Mouse (Mus musculus) kidney, embryonic 16.5 days (tissue): ENCODE results near the gene Rps15a. TPM values are rescaled to one million over a fixed set of nuclear protein-coding genes. Genes with fewer than 3 reads are reported as not detected.

Experiments
- ATAC-seq: fragments of 200-750 bp; cut with Nextera tagmentation; 2 replicates; pipeline ENCODE4 v1.8.0; 2017; ENCODE audit warnings: moderate TSS enrichment; ENCODE audit not compliant: low FRiP score, low TSS enrichment
- H3K27ac ChIP-seq: fragments of 300-500 bp; sonication (generic); 2 replicates; pipeline ENCODE4 v1.5.1; 2014; ENCODE audit warnings: low read length
- H3K27me3 ChIP-seq: fragments of 300-500 bp; sonication (generic); 2 replicates; pipeline ENCODE4 v1.6.1; 2014; ENCODE audit warnings: low read length, control low read depth, mixed read lengths; ENCODE audit not compliant: insufficient read depth
- H3K36me3 ChIP-seq: fragments of 300-500 bp; sonication (generic); 2 replicates; pipeline ENCODE4 v1.6.1; 2014; ENCODE audit warnings: low read length, control low read depth, mixed read lengths; ENCODE audit not compliant: insufficient read depth
- H3K4me1 ChIP-seq: fragments of 300-500 bp; sonication (generic); 2 replicates; pipeline ENCODE4 v1.6.1; 2014; ENCODE audit warnings: low read length, control low read depth, mixed read lengths; ENCODE audit not compliant: insufficient read depth
- H3K4me2 ChIP-seq: fragments of 300-500 bp; sonication (generic); replicated peaks from 2 replicates; pipeline ENCODE4 v1.6.1; 2014; ENCODE audit warnings: low read depth, low read length
- H3K4me3 ChIP-seq: fragments of 300-500 bp; sonication (generic); 2 replicates; pipeline ENCODE4 v1.5.1; 2014; ENCODE audit warnings: mild to moderate bottlenecking, low read length
- H3K9ac ChIP-seq: fragments of 300-500 bp; sonication (generic); replicated peaks from 2 replicates; pipeline ENCODE4 v1.6.1; 2014; ENCODE audit warnings: low read length
- H3K9me3 ChIP-seq: fragments of 300-500 bp; sonication (generic); 2 replicates; pipeline ENCODE4 v1.6.1; 2016; ENCODE audit warnings: low read length, control low read depth
- WGBS: fragments of 180-500 bp; shearing (Covaris S2); extraction: QIAGEN DNeasy Blood & Tissue Kit; methylation state at CpG from one replicate; pipeline ENCODE4 v1.1.7; 2014; 5-methylcytosine and 5-hydroxymethylcytosine counted together
- polyA plus RNA-seq: library from polyadenylated mRNA; unstranded; fragments of >200 nt; fragmentation: Nextera tagmentation; extraction: Ambion mirVana; gene quantifications from 2 replicates; pipeline ENCODE4 v1.2.1, GENCODE M21; 2015

Gene Rps15a
- polyA plus RNA-seq, 1 experiment from 2014 or later, result 667 TPM

DNA sequence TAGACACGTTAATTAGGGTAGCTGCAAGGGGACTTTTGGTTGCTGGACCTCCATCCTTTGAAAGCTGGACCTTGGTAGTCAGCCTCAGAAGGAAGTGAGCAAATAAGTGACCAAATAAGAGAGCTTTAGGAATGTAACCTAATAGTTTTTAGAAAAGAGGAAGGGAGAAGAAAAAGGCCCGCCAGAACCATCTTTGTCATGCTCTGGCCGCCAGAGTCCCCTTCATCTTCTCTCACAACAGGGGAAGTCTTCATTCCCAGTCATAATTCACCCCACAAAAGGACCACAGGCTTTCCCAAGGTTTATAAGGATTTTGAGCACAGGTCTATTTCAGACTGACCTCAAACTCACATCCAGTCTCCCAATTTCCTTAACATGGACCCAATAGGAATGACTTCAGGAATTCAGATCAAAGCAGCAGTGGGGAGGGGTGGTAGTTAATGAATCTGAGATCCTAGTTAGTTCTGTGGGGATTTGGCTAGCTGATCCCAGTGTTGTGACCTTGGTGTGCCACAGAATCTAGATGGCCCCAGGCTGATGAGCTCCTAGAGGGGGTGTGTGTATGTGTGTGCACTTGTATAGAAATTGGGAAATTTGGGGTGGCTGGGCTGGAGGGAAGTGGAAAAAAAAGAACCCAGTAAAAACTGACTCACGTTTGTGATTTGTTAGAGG is 1.7 kb upstream of the Rps15a start:
- Histone ChIP-seq H3K4me1 (peaks cover 43% of the 10 kb centered on the region), H3K36me3 (peaks cover 62% of the 10 kb centered on the region), H3K27ac (peak overlapping the region; percentile 76), H3K27me3 (no peaks in the 10 kb centered on the region), H3K4me2 (no peak overlapping the region), H3K9ac (peak overlapping the region; percentile 19; the same call in 1 of the 2 replicates), H3K4me3 (no peak overlapping the region), H3K9me3 (no peaks in the 10 kb centered on the region)
- WGBS, result 38% methylated on average over 4 of the region's 4 CpGs
- no peak for ATAC-seq

DNA sequence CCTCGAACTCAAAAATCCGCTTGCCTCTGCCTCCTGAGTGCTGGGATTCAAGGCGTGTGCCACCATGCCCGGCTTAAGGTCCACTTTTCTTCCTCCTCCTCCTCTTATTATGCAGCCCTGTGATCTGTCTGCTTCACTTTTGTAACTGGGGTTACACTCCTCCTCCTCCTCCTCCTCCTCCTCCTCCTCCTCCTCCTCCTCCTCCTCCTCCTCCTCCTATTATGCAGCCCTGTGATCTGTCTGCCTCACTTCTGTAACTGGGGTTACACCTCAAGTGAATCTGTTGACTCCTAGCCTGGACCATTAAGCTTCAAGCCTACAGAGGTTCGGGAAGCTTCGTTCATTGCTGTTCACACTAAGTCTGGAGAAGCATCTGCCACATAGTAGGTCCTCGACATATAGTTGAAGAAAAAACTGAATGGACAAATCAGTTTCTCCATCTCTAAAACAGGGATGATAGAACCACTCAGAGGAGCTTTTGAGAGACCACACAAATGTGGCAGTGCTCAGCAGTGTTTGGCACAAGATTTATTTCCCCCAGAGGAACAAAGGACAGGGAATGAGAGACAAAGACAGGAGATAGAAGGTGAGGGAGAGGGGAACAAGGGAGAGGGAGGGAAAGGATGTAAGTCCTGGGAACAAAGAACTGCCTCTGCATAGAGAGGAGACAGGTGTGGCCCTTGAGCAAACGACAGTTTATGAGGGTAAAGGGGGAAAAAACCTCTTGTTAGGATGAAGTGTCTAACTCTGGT is 975 bp upstream of the Rps15a start:
- peak overlapping the region; percentile 67 for H3K9ac ChIP-seq
- peak; percentile 13; the same call in 1 of the 2 replicates for ATAC-seq
- 9% methylated on average over 8 of the region's 8 CpGs for WGBS
- peak overlapping the region; percentile 76 for H3K27ac ChIP-seq
- no peaks in the 10 kb centered on the region for H3K27me3 ChIP-seq
- H3K36me3 ChIP-seq, result peaks cover 63% of the 10 kb centered on the region
- H3K4me3 ChIP-seq, result peak overlapping the region; percentile 99; the same call in 1 of the 2 replicates
- peaks cover 51% of the 10 kb centered on the region for H3K4me1 ChIP-seq
- peak overlapping the region; percentile 57 for H3K4me2 ChIP-seq
- no peaks in the 10 kb centered on the region for H3K9me3 ChIP-seq

DNA sequence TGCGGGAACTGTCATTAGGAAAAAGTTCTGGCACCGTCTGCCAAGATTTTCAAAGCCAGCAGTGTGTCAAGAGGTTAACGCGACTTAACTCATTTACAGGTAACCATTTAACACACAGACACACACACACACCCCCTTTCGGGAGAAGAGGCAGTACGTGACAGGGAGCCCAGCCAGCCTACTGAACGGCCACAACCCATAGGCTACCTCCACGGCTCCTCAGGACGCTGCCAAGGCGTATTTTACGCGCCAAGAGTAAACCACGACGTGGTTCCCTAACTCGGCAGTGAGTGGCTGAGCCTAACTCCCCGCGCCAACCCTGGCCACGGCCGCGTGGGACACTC is 483 bp downstream of the Rps15a start:
- peak; percentile 60; the same call in 1 of the 2 replicates for ATAC-seq
- no peaks in the 10 kb centered on the region for H3K27me3 ChIP-seq
- no peaks in the 10 kb centered on the region for H3K9me3 ChIP-seq
- H3K9ac ChIP-seq, result peak overlapping the region; percentile 98
- peaks cover 61% of the 10 kb centered on the region for H3K4me1 ChIP-seq
- H3K27ac ChIP-seq, result peak overlapping the region; percentile 83
- under 1% methylated on average over 20 of the region's 20 CpGs for WGBS
- peak overlapping the region; percentile 97 for H3K4me2 ChIP-seq
- peak overlapping the region; percentile 99 for H3K4me3 ChIP-seq
- H3K36me3 ChIP-seq, result peaks cover 68% of the 10 kb centered on the region

DNA sequence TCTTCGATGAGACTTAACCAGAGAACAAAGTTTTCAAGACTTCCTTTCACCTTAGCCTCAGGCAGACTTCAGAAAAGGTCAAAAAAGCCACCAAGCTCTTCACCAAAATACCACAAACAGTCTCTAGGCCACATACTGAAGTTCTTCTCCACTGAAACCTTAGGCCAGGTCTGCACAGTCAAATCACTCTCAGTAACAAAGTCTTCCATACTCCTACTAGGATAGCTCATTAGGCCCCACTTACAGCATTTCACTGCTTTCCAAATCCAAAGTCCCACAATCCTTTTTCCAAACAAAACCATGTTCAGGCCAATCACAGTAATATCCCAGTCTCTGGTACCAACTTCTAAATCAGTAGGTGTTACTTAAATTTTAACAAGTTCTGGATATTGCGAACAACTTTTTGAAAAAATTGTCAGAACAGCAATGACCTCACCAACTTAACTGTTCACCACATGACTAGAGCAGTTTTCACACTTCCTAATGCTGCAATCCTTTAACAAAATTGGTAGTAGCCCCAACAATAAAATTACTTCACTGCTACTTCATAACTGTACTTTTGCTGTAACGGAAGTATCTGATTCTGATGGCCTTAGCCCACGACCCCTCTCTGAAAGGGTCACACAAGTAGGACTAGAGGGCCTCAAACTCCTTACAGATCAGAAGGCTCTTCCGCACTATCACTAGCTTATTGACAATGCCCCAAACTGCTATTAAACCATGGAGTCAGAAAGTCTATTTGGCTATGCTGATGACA is 2.3 kb downstream of the Rps15a start:
- no peak overlapping the region for H3K27ac ChIP-seq
- WGBS, result 57% methylated on average over 5 of the region's 5 CpGs
- H3K27me3 ChIP-seq, result no peaks in the 10 kb centered on the region
- no peaks in the 10 kb centered on the region for H3K9me3 ChIP-seq
- peak overlapping the region; percentile 98 for H3K9ac ChIP-seq
- peak overlapping the region; percentile 99 for H3K4me3 ChIP-seq
- peak overlapping the region; percentile 97 for H3K4me2 ChIP-seq
- peaks cover 52% of the 10 kb centered on the region for H3K4me1 ChIP-seq
- ATAC-seq, result no peak
- peaks cover 68% of the 10 kb centered on the region for H3K36me3 ChIP-seq

DNA sequence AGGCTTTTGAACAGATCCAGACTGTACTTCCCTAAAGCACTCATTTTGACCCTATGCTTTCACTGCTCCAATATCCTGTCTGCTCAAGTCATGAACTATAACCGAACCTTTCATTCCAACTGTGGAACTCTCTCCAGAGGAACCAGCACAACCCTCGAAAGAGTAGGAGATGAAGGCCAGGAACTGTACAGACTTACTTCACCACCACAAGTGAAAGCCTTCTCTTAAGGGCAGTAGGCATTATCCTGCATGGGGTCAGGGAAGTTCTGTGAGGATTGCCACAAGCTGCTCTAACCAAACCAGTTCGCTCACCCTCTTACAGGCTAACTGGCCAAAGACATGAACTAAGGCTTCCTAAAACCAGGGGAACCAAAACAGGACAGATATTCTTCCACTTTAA is 4.9 kb downstream of the Rps15a start:
- Histone ChIP-seq H3K4me2 (peak overlapping the region; percentile 97), H3K9ac (no peak overlapping the region; the same call in 1 of the 2 replicates), H3K9me3 (no peaks in the 10 kb centered on the region), H3K4me1 (peaks cover 40% of the 10 kb centered on the region), H3K4me3 (peak overlapping the region; percentile 0), H3K36me3 (peaks cover 85% of the 10 kb centered on the region), H3K27ac (no peak overlapping the region), H3K27me3 (no peaks in the 10 kb centered on the region)
- no peak for ATAC-seq
- WGBS, result 73% methylated on average over 3 of the region's 3 CpGs

DNA sequence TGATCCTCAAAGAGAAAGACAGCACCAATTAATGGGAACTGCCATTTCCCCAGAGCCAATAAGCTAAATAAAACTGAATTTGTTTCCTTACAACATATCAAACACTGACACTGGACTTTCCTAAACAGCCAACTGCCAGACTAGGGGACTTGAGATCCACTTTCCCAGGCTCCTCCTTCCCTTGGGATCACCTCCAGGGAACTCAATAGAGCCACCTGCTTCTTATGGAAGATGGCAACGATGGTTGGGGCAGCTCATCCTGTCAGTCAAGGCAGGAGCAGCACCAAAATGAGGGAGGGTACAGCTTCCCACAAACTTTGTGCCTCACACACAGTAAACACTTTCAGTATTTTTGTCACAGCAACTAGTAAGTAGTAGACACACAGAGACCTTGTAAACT is 8.3 kb downstream of the Rps15a start:
- H3K4me1 ChIP-seq, result peaks cover 23% of the 10 kb centered on the region
- H3K4me3 ChIP-seq, result no peak overlapping the region
- WGBS, result 81% methylated on average over 1 of the region's 1 CpGs
- H3K36me3 ChIP-seq, result peaks cover 81% of the 10 kb centered on the region
- no peak overlapping the region for H3K27ac ChIP-seq
- no peak for ATAC-seq
- no peaks in the 10 kb centered on the region for H3K27me3 ChIP-seq
- no peaks in the 10 kb centered on the region for H3K9me3 ChIP-seq
- no peak overlapping the region for H3K4me2 ChIP-seq
- H3K9ac ChIP-seq, result no peak overlapping the region

DNA sequence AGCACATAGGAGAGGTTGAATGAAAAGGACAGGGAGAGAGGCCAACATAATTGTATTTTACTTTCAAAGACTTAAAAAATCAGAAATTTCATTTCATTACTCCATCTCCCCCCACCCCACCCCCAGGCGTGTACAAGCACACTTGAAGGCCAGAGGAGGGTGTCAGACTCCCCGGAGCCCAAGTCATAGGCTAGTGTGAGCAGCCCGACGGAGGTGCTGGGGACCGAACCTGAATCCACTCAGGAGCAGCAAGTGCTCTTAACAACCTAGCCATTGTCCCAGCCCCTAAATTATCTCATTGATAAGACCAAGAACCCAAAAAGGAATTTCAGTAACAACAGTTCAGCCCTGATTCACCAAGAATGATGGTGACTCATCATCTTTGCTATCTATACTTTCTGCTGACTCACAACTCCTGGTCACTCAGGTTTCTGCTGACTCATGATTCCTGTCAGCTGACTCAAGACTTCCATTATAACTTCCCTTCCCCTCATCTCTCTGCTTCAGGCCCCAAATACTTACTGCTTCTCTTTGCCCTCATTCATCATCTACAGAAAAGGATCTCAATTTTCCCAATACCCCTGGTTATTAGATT is 11.4 kb downstream of the Rps15a start:
- Histone ChIP-seq H3K4me3 (no peak overlapping the region), H3K27me3 (no peaks in the 10 kb centered on the region), H3K9me3 (no peaks in the 10 kb centered on the region), H3K27ac (no peak overlapping the region), H3K36me3 (peaks cover 50% of the 10 kb centered on the region), H3K4me2 (no peak overlapping the region), H3K4me1 (peaks cover 2% of the 10 kb centered on the region; the same call in 1 of the 2 replicates), H3K9ac (no peak overlapping the region)
- no peak for ATAC-seq
- WGBS, result 80% methylated on average over 5 of the region's 5 CpGs

DNA sequence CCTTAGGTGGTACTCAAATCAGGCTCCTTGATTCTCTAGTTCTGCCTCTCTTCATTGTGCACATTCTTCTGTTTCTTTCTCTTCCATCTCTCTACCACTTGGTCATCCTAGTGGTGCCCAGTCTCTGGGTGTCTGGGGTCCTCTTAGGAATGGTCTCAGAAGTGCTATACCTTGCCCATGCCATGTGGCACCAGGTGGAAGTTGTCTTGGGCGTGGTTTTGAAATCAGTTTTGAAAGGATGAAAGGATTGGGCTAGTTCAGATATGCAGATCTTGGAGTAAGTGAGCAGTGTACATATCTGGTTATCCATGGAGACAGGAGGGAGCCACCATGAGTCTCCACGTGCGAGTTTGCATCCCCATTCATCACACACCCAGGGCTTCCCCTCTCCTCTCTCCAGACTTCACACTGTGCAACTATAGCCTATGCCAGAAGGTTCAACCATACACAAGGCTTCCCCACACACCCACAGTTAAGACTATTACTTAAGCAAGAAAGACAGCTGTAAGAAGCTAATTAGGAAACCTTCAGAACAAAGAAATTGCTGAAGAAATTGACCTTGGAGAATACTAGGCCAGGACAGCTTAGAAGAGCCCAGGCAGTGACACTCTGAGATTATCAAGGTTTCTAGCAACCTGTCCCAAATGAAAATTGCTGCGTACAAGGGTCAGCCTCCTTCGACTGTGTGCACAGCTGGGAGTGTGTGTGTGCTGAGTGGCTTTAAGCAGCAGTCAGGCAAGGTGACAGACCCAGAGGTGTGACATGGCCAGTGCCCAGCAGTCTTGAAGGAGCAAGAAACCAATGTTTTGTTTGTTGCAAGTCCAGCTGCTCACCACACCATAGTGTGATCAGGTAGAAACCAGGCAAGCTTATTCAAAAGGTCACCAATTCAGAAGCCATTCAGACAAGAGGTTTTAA is 12.3 kb downstream of the Rps15a start:
- Histone ChIP-seq H3K27me3 (no peaks in the 10 kb centered on the region), H3K36me3 (peaks cover 42% of the 10 kb centered on the region), H3K4me2 (no peak overlapping the region), H3K4me1 (peaks cover 2% of the 10 kb centered on the region; the same call in 1 of the 2 replicates), H3K9me3 (no peaks in the 10 kb centered on the region), H3K4me3 (no peak overlapping the region), H3K9ac (no peak overlapping the region), H3K27ac (no peak overlapping the region)
- 44% methylated on average over 5 of the region's 5 CpGs for WGBS
- ATAC-seq, result peak; percentile 21; the same call in 1 of the 2 replicates
